Mouse (Mus musculus) ovary, adult 18-20 months (tissue): Measurements from ENCODE around the gene Ugt8a.

Source experiments
- DNase-seq: peaks from one replicate; pipeline ENCODE4 v3.0.0; 2022; ENCODE audit warnings: low spot score, mixed read lengths

Gene Ugt8a

DNA sequence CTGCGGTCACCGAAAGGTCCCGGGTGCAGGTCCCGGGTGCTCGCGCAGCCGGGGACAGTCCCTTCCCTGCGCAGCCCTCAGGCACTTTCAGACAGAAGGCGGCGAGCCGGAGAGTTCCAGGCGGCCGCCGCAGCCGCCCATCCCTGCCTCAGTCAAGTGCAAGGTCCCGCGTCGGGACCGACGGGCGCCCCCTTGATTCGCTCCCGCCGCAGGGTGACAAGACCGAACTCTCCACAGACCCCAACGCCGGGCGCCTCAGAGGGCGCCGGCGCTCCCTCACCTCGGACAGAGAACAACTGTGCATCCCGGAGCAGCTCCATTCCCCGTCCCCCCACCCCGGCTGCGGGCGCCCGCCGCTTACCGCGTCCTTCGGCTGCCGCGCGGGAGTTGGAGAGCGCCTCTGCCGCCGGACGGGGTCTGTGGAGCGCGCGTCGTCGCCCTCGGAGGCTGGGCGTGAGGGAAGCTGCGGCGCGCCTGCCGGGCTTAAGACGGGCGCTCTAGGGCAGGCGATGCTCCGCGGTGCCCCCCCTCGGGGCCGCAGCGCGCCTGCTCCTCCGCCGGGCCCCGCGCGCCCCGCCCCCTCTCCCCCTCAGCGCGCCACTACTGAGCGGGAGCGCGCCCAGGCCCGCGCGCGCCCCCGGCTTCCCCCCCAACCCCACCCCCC is at the start of gene Ugt8a:
TSS of gene Ugt8a (minus strand) at position 528 of the 664 bp plus-strand sequence.
- DNase-seq = no peak

DNA sequence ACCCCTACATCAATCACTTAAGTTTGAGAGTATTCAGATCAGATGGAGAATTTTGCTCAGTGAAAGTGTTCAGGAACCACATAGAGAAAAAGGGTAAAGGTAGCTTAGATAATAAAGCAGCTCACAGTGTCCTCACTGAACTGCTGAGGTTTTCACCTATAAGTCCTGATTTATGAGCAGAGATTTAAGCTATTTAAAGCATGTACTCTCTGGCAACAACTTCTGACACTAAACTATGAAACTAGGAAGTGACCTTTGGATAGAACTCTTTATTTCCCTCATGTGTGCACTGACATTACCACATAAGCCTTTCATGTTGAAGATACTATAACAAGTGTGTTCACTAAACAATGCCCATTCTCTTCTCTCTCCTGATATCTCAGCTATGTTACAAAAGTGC is 48.2 kb upstream of the Ugt8a start:
- no peak for DNase-seq

DNA sequence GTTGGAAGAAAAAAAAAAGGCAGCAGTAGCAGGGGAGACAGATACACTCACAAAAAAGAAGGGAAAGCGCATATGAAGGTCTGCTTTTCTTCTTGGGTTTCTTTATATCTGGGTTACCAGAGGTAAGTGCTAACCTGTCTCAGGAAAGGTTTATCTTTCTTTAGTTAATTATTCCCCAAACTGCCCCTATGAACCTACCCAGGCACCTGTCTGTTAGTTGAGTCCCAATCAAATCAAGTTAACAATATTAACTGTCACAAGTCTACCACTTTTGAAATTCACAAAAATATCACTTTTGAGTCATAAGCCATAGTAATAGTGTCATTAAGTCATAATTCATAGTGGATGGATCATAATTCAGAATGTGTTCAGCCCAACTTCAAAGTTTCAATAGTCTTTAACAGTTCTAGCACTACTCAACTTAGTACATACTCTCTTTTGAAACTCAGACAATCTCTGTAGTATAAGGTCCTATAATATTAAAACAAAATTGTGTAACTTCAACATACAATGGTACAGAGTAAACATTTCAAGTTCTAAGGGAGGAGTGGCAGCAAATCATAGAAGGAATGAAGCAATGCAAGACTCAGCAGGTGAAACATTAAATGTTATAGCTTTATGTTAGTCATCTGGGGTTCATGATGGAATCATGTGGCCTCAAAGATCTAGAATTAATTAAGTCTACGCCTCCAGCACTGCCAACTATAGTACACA is 45.4 kb upstream of the Ugt8a start:
- no peak for DNase-seq

DNA sequence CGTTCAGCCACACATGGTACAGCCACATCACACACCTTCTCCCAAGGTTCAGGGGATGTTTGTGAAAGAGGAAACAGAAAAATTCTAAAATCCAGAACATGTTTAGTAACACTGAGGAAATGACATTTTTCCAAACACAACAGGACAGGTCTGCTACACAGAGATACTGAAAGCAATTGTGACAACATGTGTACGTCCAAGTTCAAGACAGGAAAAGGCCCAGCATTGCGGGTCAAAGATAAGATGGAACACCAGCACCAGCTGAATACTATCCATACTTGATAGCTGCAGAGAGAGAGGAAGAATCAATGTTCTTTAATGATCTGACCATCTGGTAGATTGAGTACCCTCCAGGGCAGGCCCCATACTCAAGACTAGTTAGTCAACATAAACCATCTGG is 41.1 kb upstream of the Ugt8a start:
- no peak for DNase-seq

DNA sequence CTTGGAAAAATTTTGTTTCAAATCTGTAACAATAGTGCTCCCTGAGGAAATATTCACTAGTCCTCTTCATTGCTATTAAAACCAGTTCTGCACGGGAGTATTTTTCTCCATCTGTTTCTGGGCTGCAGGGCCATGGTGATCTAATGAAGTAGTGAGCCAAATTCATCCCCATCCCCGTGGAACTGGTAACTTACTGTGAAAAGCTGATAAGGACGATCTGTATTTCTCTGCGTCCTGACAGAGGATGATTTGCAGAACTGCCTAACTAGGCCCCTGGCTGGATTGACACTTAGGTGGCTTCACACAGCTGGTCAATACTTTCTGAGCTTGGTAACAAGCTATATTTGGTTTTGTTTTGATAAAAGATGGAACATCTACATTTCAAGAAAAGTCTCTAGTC is 37.5 kb upstream of the Ugt8a start:
- DNase-seq = no peak

DNA sequence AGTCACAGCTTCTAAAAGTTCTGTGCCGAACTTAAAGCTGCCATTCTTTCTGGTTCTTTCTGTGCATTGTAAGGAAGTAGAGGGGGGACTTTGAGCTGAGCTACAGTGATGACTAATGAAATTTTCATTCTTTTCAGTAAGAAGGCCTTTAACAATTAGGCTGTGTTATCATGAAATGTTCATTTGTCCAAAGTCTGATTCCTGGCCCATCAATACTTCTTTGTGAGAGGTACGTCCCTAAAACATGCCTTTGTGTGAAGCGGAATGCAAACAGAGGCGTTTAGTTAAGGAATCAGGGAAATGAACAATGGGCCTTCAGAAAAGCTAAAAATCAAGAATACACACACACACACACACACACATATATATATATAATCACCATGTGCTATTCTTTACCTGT is 31.0 kb upstream of the Ugt8a start:
- DNase-seq = no peak

DNA sequence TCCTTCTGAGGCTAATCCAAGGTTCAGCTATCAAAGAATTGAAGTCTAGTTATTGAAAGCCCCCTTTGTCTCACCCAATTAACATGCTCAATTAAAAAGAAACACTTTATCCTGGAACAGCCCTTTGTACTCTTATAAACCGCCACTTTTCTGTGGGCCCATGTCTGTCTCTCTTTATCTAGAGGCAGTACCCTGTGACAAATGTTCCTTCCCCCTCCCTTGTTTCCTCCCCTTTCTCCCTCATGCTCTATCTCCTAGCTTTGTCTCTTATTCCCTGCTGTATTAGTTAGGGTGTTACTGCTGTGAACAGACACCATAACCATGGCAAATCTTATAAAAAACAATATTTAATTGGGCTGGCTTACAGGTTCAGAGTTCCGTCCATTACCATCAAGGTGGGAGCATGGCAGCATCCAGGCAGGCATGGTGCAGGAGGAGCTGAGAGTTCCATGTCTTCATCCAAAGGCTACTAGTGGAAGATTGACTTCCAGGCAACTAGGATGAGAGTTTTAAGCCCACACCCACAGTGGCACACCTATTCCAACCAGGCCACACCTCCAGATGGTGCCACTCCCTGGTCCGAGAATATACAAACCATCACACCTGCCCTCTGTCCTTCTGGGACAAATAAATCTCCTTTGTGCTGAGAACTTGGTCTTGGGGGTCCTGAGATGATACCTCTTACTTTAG is 17.9 kb upstream of the Ugt8a start:
- no peak for DNase-seq

DNA sequence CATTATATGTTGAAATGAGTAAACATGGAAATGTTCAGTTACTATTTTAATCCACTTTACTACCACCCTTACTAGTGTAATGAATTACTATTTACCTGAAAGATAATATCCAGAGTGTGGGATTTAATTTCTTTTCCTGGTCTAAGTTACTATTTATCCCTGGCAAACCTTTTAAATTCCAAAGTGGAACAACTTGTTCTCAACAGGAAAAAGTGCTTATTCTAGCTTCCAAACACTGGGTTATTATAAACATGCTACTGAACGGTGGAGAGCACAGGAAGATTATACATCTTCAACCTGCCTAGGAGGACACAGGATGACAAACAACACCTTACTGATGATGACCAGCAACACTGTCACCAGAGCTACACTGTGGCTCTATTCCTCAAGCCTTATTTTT is 16.5 kb upstream of the Ugt8a start:
- no peak for DNase-seq

DNA sequence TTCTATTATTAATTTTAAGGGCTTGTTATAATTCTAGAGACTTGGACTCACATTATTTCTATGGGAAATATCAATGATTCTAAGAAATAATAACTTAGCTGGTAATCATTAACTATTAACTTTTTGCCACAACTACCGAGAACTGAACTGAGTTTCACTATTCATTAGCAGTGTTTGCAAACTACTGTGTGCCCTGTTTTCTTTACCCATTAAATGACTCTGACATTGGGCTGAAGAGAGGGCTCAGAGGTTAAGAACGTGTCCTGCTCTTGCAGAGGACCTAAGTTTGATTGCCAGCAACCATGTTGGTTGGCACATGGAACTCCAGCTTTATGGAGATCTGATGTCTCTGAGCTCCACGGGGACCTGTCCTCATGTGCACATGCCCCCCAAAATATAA is 2.4 kb upstream of the Ugt8a start:
- no peak for DNase-seq

DNA sequence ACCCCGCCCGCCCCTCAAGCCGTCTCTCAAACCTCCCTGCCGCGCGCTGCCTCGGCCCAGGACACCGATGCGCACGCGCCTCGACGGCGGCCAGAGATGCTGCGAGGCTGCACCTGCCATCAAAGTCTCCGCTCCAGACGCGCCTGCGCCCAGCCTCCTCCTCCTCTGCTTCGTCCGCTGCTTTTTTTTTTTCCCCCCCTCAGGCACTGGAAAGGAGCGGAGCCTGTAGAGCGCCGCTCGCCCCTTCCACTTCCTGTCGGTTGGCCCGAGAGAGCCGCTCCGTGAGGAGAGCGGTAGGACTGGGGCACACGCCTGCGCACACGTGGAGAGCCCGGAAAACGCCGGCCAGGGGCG is 314 bp upstream of the Ugt8a start:
- DNase-seq = no peak

DNA sequence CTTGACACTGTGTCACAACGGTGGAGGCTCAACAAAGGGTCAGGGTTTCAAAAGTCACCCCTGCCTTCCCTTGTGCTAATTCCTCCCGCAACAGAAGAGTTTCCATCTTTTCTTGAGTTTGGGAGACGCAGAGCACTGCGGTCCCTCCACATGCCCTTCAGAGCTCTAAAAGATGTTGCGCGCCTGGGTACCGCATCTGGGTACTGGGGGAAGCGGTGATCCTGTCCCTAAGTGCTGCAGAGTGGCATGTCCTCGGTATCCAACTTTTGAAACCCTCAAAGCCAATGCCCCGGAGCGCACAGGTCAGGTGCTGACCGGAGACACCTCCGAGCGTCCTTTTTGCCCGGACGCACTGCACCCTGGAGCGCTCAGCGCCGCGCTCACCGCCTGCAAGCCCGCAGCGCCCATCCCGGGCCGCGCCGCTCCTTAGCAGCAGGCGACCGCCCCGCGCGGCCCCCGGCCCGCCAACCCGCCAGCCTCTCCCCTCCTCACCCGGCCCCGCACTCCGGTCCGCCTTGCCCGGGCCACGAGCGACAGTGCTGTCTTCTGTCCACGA is 805 bp downstream of the Ugt8a start:
- no peak for DNase-seq

DNA sequence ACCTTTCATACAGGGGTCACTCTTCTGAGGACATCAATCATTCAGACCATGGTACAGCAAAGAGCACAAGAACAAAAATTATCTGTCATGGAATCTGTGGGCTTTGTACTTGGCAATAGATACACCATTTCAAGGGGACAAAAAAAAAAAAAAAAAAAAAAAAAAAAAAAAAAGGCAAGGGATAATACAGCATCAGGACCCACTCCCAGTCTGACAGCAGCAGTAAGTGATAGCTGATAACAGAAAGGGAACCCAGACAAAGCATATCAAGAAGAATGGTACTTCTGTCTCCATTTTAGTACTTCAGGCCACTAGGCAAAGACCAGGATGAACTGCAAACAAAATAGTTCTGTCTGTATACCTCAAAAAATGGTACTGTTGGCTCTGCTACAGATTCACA is 2.6 kb downstream of the Ugt8a start:
- DNase-seq = no peak

DNA sequence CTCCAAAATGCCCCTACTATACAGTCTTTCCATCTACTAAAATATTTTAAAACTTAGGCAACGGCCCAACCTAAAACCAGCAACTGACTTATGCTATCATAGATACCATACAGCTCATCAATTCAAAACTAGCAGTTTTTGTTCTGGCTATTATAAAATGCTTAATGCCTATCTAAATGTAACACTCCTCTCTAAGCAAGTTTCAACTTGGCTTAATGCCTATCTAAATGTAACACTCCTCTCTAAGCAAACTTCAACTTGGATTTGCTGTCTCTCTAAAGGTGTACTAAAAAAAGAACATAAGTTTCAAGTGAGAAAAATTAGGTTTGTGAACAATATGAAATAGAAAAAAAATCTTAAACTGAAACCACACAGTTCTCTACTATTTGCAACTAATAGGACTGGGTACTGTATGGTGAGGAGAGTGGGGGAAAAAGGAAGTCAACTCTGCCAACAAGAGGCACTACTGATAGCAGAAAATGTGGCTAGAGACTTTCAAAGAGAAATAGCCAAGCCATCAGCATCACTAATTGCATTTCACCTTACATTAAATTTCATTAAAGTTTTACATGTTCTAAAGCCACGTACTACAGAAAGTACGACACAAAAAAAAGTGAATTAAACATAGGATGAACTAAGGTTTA is 5.7 kb downstream of the Ugt8a start:
- DNase-seq = no peak

DNA sequence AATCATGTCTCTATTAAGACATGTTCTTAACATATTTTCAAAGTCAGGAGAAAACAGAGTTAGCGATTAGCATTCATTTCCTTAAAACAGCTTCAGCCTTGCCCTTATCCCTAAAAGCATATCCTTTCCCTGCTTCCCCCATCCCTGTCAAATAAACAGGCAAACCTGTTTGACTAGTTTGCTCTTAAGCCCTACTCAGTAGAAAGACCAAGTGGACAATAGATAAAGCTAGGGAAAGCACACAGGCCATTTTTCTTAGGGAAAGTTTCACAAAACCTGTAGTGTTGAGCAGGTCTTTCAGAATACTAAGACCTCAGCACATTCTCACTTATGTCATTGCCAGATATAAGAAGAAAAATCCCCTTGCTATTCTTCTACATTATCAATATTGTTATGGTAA is 7.4 kb downstream of the Ugt8a start:
- no peak for DNase-seq

DNA sequence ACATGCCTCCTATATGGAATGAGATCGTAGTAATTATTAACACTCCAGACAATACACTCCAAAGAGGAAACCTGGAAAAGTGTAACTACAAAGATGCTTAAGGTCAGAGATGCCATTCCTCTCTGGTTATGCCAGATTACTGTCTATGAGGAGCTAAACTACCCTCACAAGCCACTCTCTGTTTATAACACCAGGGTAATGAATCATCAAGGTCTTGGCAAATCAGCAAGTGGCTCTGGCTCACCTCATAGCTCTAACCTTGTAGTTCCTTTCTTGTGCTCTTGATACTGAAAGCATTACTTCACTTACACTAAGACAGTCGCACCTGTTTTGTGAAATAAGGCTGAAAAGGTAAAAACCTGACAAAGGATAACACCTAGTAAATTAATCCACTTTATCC is 17.5 kb downstream of the Ugt8a start:
- DNase-seq = no peak

DNA sequence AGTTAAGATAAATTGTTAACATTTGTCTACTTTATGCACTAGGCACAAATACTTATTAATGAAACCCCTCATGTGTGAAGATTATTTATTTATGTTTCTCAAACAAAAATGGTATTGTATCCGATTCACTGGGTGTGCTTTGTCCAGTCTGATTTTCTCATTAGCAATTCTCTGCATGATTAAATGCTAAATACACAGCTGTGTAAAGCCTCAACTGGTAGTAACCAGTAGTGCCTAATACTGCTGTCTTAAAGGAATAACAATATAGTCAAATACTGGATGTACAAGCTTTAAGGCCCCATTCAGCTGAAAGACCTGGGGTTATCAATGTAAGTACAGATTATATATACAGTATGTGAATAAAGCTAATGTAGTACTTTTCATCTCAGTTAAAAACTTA is 39.4 kb downstream of the Ugt8a start:
- DNase-seq = no peak

DNA sequence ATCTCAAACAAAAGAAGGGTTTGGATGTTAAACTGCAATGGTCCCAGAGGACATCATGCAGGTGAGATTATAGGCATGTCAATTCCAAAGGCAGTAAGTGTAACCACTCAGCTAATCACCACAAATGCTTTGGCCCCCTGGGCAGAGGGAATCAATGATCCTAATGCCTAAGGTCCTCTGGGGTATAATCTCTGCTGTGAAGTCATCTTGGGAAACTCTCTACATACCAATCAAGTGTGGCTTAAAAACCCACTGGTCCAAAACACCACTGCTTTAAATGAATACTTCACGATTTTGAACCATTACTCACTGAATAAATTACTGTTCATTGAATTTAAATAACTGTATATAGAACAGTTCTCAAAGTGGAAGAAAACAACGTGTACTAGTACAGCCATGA is 51.3 kb downstream of the Ugt8a start:
- no peak for DNase-seq

DNA sequence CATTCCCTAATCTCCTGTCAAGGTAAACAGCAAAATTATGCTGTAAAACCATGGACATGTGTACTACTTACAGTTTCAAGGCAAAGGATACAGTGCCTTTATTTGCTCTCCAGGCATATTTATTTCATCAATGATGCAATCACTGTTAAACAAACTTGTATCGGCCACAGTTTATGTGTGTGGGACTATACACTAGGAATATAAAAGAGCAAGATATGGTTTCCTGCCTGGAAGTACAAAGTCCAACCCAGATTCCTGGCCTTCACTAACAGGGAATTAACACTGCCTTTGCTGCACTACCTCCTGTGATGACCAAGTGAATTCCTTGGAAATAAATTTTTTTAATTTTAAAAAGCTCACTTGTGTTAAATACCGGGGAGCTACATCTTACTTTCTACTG is 53.5 kb downstream of the Ugt8a start:
- DNase-seq = no peak

DNA sequence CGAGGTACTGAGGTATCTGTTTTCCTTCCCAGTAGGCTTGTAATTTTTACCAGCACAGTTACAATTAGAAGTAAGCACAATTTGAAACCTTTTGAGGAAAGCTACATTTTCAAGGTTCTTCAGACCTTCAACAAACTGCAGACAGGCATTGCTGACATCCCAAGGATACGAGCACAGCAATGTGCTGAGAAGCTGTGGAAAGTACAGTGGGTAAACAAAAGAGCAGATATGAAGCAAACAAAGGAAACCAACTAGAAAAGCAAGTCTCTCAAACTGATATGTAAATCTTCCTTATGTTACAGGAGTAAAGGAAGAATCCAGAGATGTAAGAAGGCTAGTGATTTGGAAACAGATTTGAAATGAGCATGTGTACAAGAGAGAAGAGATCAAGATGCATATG is 54.0 kb downstream of the Ugt8a start:
- DNase-seq = no peak

DNA sequence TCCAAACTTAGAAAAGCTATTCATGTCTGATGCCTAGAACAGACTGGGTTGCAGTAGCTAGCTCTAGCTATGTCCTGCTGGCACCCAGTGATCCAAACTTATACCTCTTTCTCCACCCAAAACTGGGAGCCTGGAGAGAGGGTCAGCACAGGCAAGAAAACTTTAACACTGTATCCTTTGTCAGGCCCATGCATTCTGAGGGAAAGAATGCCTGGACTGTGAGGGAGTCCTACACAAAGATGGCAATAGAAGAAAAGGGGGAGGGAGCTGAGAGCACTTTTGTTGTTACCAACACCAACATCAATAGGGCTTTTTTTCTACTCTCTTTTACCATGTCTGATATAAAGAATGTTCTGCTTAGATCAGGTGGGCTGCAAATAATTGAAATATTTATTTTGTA is 55.4 kb downstream of the Ugt8a start:
- no peak for DNase-seq

DNA sequence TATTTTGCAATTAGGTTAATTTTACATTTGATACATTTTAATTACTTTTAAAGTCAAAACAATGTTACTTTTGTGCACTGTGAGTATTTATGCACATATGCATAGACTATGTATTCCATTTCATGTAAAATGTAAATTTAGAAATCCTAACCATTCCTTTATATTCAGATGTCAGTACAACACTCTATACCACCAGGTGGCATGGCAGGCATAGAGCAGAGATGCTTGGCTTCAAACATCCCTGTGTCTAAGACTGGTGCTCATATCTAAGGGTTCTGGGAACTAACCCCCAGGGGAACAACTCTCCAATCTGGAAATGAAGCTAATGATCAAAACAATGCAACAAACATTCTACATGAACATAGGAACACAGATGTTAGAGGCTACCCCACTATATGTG is 56.6 kb downstream of the Ugt8a start:
- no peak for DNase-seq

DNA sequence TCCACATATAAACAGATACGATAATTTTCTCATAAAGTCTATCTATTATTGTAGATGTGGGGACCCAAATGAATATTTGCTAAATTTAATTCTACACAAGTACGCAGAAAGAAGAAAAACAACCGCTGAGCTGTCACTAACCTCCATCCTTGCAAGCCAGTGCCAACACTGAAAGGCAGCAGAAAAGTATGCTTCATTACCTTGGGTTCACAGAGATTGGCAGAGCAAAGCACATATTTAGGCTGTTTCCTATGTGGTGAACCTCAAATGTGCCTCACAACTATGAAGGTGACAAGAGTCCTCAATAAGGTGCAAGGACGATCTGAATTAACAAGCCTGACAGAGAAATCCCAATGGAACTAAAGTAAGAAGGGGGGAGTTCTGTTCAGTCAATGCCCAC is 64.0 kb downstream of the Ugt8a start:
- DNase-seq = no peak

DNA sequence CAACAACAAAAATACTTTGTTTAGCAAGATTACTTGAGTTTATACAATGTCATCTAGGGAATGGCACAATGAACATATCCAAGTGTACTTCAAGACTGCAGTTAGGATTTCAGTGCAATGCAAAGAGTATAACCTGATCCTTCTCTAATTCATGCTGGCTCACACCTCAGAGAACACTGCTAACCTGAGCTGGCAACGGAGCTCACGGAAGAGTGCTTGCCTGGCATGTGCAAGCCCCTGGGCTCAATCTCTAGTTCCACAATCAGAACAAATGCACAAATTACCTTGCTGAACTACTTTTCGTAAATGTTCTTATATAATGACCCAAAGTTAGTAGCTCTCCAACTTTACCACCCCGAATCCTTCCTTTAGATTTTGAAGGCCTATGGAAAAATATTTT is 68.5 kb downstream of the Ugt8a start:
- no peak for DNase-seq
